Mouse (Mus musculus): ENCODE measurements around the gene Olfr156. TPM values are rescaled to one million over a fixed set of nuclear protein-coding genes. Genes with fewer than 3 reads are reported as not detected.

Gene Olfr156
- not detected for total RNA-seq (2021)
- polyA plus RNA-seq (2012; rRNA removed), result not detected in 2 replicates
- long read RNA-seq, result 0 reads

GRCm38 (mm10) chr4:43823845-43824337 is at the start of gene Olfr156:
Gene Olfr156, minus strand, starts transcription at chr4:43823895.
- TF ChIP-seq CTCF (IDR thresholded peaks at IDR 0.05) (peak; percentile 57), EP300 (IDR thresholded peaks at IDR 0.05; ENCODE audit: insufficient read depth, low read depth, low read length) (no peak)
- H3K4me3 ChIP-seq, result no peak within 1 kb of the TSS
- peak in 1 of 2 experiments; percentile 5 for DNase-seq
- WGBS, result 27% methylated on average over 7 of the region's 7 CpGs
- no peaks in the 10 kb centered on the region for H3K4me1 ChIP-seq (ENCODE audit: control insufficient read depth, insufficient read depth, low read length)
- intact Hi-C loops (cut with DNase I), result no loop called here
- no peaks in the 10 kb centered on the region for H3K36me3 ChIP-seq (ENCODE audit: control insufficient read depth, insufficient read depth, low read length)
- no peaks in the 10 kb centered on the region for H3K27me3 ChIP-seq (ENCODE audit: control insufficient read depth, insufficient read depth, low read length)
- no peak within 1 kb of the TSS for H3K9ac ChIP-seq (ENCODE audit: low read depth, low read length)
- H3K79me2 ChIP-seq (replicated peaks; ENCODE audit: control insufficient read depth, insufficient read depth, low read length), result no peaks in the 10 kb centered on the region
- H3K27ac ChIP-seq, result no peak within 1 kb of the TSS

GRCm38 (mm10) chr4:43869821-43870220 is 46.1 kb upstream of the Olfr156 start:
- 89% methylated on average over 10 of the region's 10 CpGs for WGBS
- TF ChIP-seq EP300 (IDR thresholded peaks at IDR 0.05; ENCODE audit: insufficient read depth, low read depth, low read length) (no peak), POLR2A (IDR thresholded peaks at IDR 0.05; ENCODE audit: insufficient read depth, low read depth, low read length) (no peak), CTCF (IDR thresholded peaks at IDR 0.05) (no peak)
- Histone ChIP-seq H3K9ac (ENCODE audit: low read depth, low read length) (no peak overlapping the region), H3K36me3 (ENCODE audit: control insufficient read depth, insufficient read depth, low read length) (no peaks in the 10 kb centered on the region), H3K79me2 (replicated peaks; ENCODE audit: control insufficient read depth, insufficient read depth, low read length) (no peaks in the 10 kb centered on the region), H3K27me3 (ENCODE audit: control insufficient read depth, insufficient read depth, low read length) (no peaks in the 10 kb centered on the region), H3K4me3 (no peak overlapping the region), H3K4me1 (ENCODE audit: control insufficient read depth, insufficient read depth, low read length) (peaks cover under 1% of the 10 kb centered on the region; the same call in 1 of the 2 replicates), H3K27ac (no peak overlapping the region)
- DNase-seq, result no peak
- intact Hi-C loops (cut with DNase I), result loop anchor here (10.0 kb wide), 2 partner anchors 235 to 435 kb away; partner anchors contain the start of gene Npr2

GRCm38 (mm10) chr4:43863298-43863697 is 39.6 kb upstream of the Olfr156 start:
- TF ChIP-seq CTCF (IDR thresholded peaks at IDR 0.05) (no peak), EP300 (IDR thresholded peaks at IDR 0.05; ENCODE audit: insufficient read depth, low read depth, low read length) (no peak), POLR2A (IDR thresholded peaks at IDR 0.05; ENCODE audit: insufficient read depth, low read depth, low read length) (no peak)
- Histone ChIP-seq H3K79me2 (replicated peaks; ENCODE audit: control insufficient read depth, insufficient read depth, low read length) (no peaks in the 10 kb centered on the region), H3K27ac (no peak overlapping the region), H3K4me1 (ENCODE audit: control insufficient read depth, insufficient read depth, low read length) (peaks cover 1% of the 10 kb centered on the region), H3K36me3 (ENCODE audit: control insufficient read depth, insufficient read depth, low read length) (no peaks in the 10 kb centered on the region), H3K27me3 (ENCODE audit: control insufficient read depth, insufficient read depth, low read length) (no peaks in the 10 kb centered on the region), H3K9ac (ENCODE audit: low read depth, low read length) (no peak overlapping the region), H3K4me3 (no peak overlapping the region)
- DNase-seq, result no peak
- 69% methylated on average over 4 of the region's 4 CpGs for WGBS
- intact Hi-C loops (cut with DNase I), result loop anchor here (10.0 kb wide), 2 partner anchors 228 to 428 kb away; partner anchors contain the start of gene Npr2

GRCm38 (mm10) chr4:43860744-43861519 is 37.2 kb upstream of the Olfr156 start:
- intact Hi-C loops (cut with DNase I), result loop anchor here (1.0 to 10.0 kb wide), 5 partner anchors 98 to 426 kb away; partner anchors contain the start of gene Npr2
- H3K4me1 ChIP-seq (ENCODE audit: control insufficient read depth, insufficient read depth, low read length), result peaks cover 1% of the 10 kb centered on the region
- peak; percentile 61 to 77 for DNase-seq
- no peaks in the 10 kb centered on the region for H3K27me3 ChIP-seq (ENCODE audit: control insufficient read depth, insufficient read depth, low read length)
- no peak overlapping the region for H3K9ac ChIP-seq (ENCODE audit: low read depth, low read length)
- 10% methylated on average over 14 of the region's 14 CpGs for WGBS
- H3K4me3 ChIP-seq, result no peak overlapping the region
- H3K36me3 ChIP-seq (ENCODE audit: control insufficient read depth, insufficient read depth, low read length), result no peaks in the 10 kb centered on the region
- H3K79me2 ChIP-seq (replicated peaks; ENCODE audit: control insufficient read depth, insufficient read depth, low read length), result no peaks in the 10 kb centered on the region
- no peak overlapping the region for H3K27ac ChIP-seq
- TF ChIP-seq EP300 (IDR thresholded peaks at IDR 0.05; ENCODE audit: insufficient read depth, low read depth, low read length) (peak; percentile 81), CTCF (IDR thresholded peaks at IDR 0.05) (peak; percentile 89), POLR2A (IDR thresholded peaks at IDR 0.05; ENCODE audit: insufficient read depth, low read depth, low read length) (no peak)

GRCm38 (mm10) chr4:43859886-43860285 is 36.2 kb upstream of the Olfr156 start:
- intact Hi-C loops (cut with DNase I), result loop anchor here (2.0 to 10.0 kb wide), 3 partner anchors 137 to 425 kb away; partner anchors contain the start of gene Npr2
- 78% methylated on average over 10 of the region's 10 CpGs for WGBS
- TF ChIP-seq CTCF (IDR thresholded peaks at IDR 0.05) (no peak), EP300 (IDR thresholded peaks at IDR 0.05; ENCODE audit: insufficient read depth, low read depth, low read length) (no peak), POLR2A (IDR thresholded peaks at IDR 0.05; ENCODE audit: insufficient read depth, low read depth, low read length) (no peak)
- no peaks in the 10 kb centered on the region for H3K27me3 ChIP-seq (ENCODE audit: control insufficient read depth, insufficient read depth, low read length)
- no peaks in the 10 kb centered on the region for H3K79me2 ChIP-seq (replicated peaks; ENCODE audit: control insufficient read depth, insufficient read depth, low read length)
- H3K4me1 ChIP-seq (ENCODE audit: control insufficient read depth, insufficient read depth, low read length), result peaks cover 1% of the 10 kb centered on the region
- no peak overlapping the region for H3K9ac ChIP-seq (ENCODE audit: low read depth, low read length)
- H3K4me3 ChIP-seq, result no peak overlapping the region
- DNase-seq, result no peak
- H3K36me3 ChIP-seq (ENCODE audit: control insufficient read depth, insufficient read depth, low read length), result no peaks in the 10 kb centered on the region
- no peak overlapping the region for H3K27ac ChIP-seq

GRCm38 (mm10) chr4:43854101-43854500 is 30.4 kb upstream of the Olfr156 start:
- H3K4me3 ChIP-seq, result no peak overlapping the region
- no peaks in the 10 kb centered on the region for H3K4me1 ChIP-seq (ENCODE audit: control insufficient read depth, insufficient read depth, low read length)
- no peak overlapping the region for H3K9ac ChIP-seq (ENCODE audit: low read depth, low read length)
- no peak overlapping the region for H3K27ac ChIP-seq
- H3K27me3 ChIP-seq (ENCODE audit: control insufficient read depth, insufficient read depth, low read length), result no peaks in the 10 kb centered on the region
- H3K36me3 ChIP-seq (ENCODE audit: control insufficient read depth, insufficient read depth, low read length), result no peaks in the 10 kb centered on the region
- 64% methylated on average over 8 of the region's 8 CpGs for WGBS
- H3K79me2 ChIP-seq (replicated peaks; ENCODE audit: control insufficient read depth, insufficient read depth, low read length), result no peaks in the 10 kb centered on the region
- intact Hi-C loops (cut with DNase I), result no loop called here
- no peak for DNase-seq
- TF ChIP-seq CTCF (IDR thresholded peaks at IDR 0.05) (no peak), POLR2A (IDR thresholded peaks at IDR 0.05; ENCODE audit: insufficient read depth, low read depth, low read length) (no peak), EP300 (IDR thresholded peaks at IDR 0.05; ENCODE audit: insufficient read depth, low read depth, low read length) (no peak)

Data from heart, adult 2 months (tissue).